Mouse (Mus musculus) MEL (cell line): ENCODE results near the gene Fxn. TPM values are rescaled to one million over a fixed set of nuclear protein-coding genes. Genes with fewer than 3 reads are reported as not detected.
A peak's percentile ranks its signal among the peaks of the same experiment; 100 is the strongest.

ENCODE experiments used
- DNase-seq: peaks from one replicate; pipeline ENCODE4 v3.0.0; 2011; ENCODE audit warnings: low read depth, low spot score
- H3K27ac ChIP-seq: 2 replicates; pipeline ENCODE4 v1.5.1; 2012; ENCODE audit warnings: low read depth, mild to moderate bottlenecking, control low read depth, low read length, moderate library complexity; ENCODE audit not compliant: control insufficient read depth
- H3K27me3 ChIP-seq, 2 experiments: fragments of 150-350 bp in 1 of 2; sonication (generic) in 1 of 2; 2 replicates each; pipeline ENCODE4 v1.6.1; 2012; ENCODE audit warnings: low read length in 2 of 2, mild to moderate bottlenecking in 2 of 2, improper control_type of control experiment in 1 of 2, moderate library complexity in 1 of 2; ENCODE audit not compliant: insufficient read depth in 2 of 2, control insufficient read depth in 1 of 2
- H3K36me3 ChIP-seq, 2 experiments: 2 replicates each; pipeline ENCODE4 v1.6.1; 2012 to 2014; ENCODE audit warnings: low read length in 2 of 2, improper control_type of control experiment in 1 of 2, inconsistent platforms in 1 of 2, mild to moderate bottlenecking in 1 of 2; ENCODE audit not compliant: insufficient read depth in 2 of 2, control insufficient read depth in 1 of 2
- H3K4me1 ChIP-seq, 2 experiments: fragments of 150-350 bp in 1 of 2; sonication (generic) in 1 of 2; 2 replicates each; pipeline ENCODE4 v1.6.1; 2012; ENCODE audit warnings: low read length in 2 of 2, improper control_type of control experiment in 1 of 2, mild to moderate bottlenecking in 1 of 2; ENCODE audit not compliant: insufficient read depth in 2 of 2, control insufficient read depth in 1 of 2
- H3K4me3 ChIP-seq, 2 experiments: fragments of 150-350 bp in 1 of 2; sonication (generic) in 1 of 2; 2 replicates each; pipeline ENCODE4 v1.5.1; 2012; ENCODE audit warnings: low read depth in 2 of 2, low read length in 2 of 2, mild to moderate bottlenecking in 2 of 2, moderate library complexity in 2 of 2, control low read depth in 1 of 2, improper control_type of control experiment in 1 of 2; ENCODE audit not compliant: control insufficient read depth in 1 of 2, insufficient read depth in 1 of 2
- H3K79me2 ChIP-seq: 2 replicates; pipeline ENCODE4 v1.6.1; 2012; ENCODE audit warnings: mild to moderate bottlenecking, low read length, moderate library complexity; ENCODE audit not compliant: control insufficient read depth, poor library complexity, insufficient read depth
- H3K9ac ChIP-seq: 2 replicates; pipeline ENCODE4 v1.6.1; 2012; ENCODE audit warnings: low read depth, mild to moderate bottlenecking, control low read depth, low read length, moderate library complexity; ENCODE audit not compliant: control insufficient read depth, poor library complexity, severe bottlenecking
- H3K9me3 ChIP-seq: fragments of 150-350 bp; sonication (generic); replicated peaks from 2 replicates; pipeline ENCODE4 v1.6.1; 2012; ENCODE audit warnings: mild to moderate bottlenecking, low read length, improper control_type of control experiment, moderate library complexity; ENCODE audit not compliant: insufficient read depth
- CHD2 ChIP-seq: IDR thresholded peaks from 2 replicates; pipeline ENCODE4 v1.6.1; 2011; ENCODE audit warnings: low read length, improper control_type of control experiment
- CTCF ChIP-seq, 3 experiments: IDR thresholded peaks in 2 of 3; conservative IDR thresholded peaks in 1 of 3; 2 replicates each; pipeline ENCODE4 v1.5.1; 2011 to 2012; ENCODE audit warnings: low read length in 3 of 3, low read depth in 2 of 3, mild to moderate bottlenecking in 2 of 3, improper control_type of control experiment in 1 of 3, inconsistent platforms in 1 of 3, mixed read lengths in 1 of 3, moderate library complexity in 1 of 3; ENCODE audit not compliant: control insufficient read depth in 1 of 3, insufficient read depth in 1 of 3, poor library complexity in 1 of 3, severe bottlenecking in 1 of 3
- ELF1 ChIP-seq: IDR thresholded peaks from 2 replicates; pipeline ENCODE4 v1.6.1; 2014; ENCODE audit warnings: low read depth, mild to moderate bottlenecking, inconsistent platforms, low read length, improper control_type of control experiment, moderate library complexity
- EP300 ChIP-seq, 2 experiments: IDR thresholded peaks; 2 replicates each; pipeline ENCODE4 v1.6.1; 2011; ENCODE audit warnings: improper control_type of control experiment in 2 of 2, low read length in 2 of 2, low read depth in 1 of 2, mild to moderate bottlenecking in 1 of 2
- ETS1 ChIP-seq: IDR thresholded peaks from 2 replicates; pipeline ENCODE4 v1.6.1; 2012; ENCODE audit warnings: low read depth, mild to moderate bottlenecking, inconsistent platforms, low read length, improper control_type of control experiment, moderate library complexity
- GATA1 ChIP-seq: IDR thresholded peaks from 2 replicates; pipeline ENCODE4 v1.6.1; 2011; ENCODE audit warnings: low read depth, low read length, improper control_type of control experiment
- JUND ChIP-seq: IDR thresholded peaks from 2 replicates; pipeline ENCODE4 v1.6.1; 2011; ENCODE audit warnings: low read depth, mild to moderate bottlenecking, improper control_type of control experiment, low read length
- KAT2A ChIP-seq: conservative IDR thresholded peaks from 2 replicates; pipeline ENCODE4 v1.6.1; 2012; ENCODE audit warnings: low read depth, low read length, improper control_type of control experiment, inconsistent platforms
- MAX ChIP-seq: IDR thresholded peaks from 2 replicates; pipeline ENCODE4 v1.6.1; 2011; ENCODE audit warnings: low read length, improper control_type of control experiment
- MEF2A ChIP-seq: IDR thresholded peaks from 2 replicates; pipeline ENCODE4 v1.6.1; 2014; ENCODE audit warnings: low read depth, mild to moderate bottlenecking, inconsistent platforms, low read length, improper control_type of control experiment; ENCODE audit not compliant: poor library complexity, insufficient replicate concordance, severe bottlenecking; ENCODE audit errors: extremely low read depth
- MXI1 ChIP-seq: IDR thresholded peaks from 2 replicates; pipeline ENCODE4 v1.6.1; 2011; ENCODE audit warnings: mild to moderate bottlenecking, low read depth, low read length, improper control_type of control experiment
- MYB ChIP-seq: IDR thresholded peaks from 2 replicates; pipeline ENCODE4 v1.6.1; 2011; ENCODE audit warnings: mild to moderate bottlenecking, low read depth, low read length, improper control_type of control experiment
- NELFE ChIP-seq: IDR thresholded peaks from 2 replicates; pipeline ENCODE4 v1.6.1; 2011; ENCODE audit warnings: low read depth, low read length, improper control_type of control experiment
- NRF1 ChIP-seq: IDR thresholded peaks from 2 replicates; pipeline ENCODE4 v1.6.1; 2014; ENCODE audit warnings: low read depth, mild to moderate bottlenecking, inconsistent platforms, low read length, improper control_type of control experiment, moderate library complexity; ENCODE audit not compliant: poor library complexity, insufficient read depth, severe bottlenecking
- POLR2A ChIP-seq, 2 experiments: IDR thresholded peaks; 2 replicates each; pipeline ENCODE4 v1.6.1; 2011 to 2012; ENCODE audit warnings: low read length in 2 of 2, mild to moderate bottlenecking in 2 of 2, control low read depth in 1 of 2, improper control_type of control experiment in 1 of 2, low read depth in 1 of 2, moderate library complexity in 1 of 2; ENCODE audit not compliant: control insufficient read depth in 1 of 2, insufficient read depth in 1 of 2, poor library complexity in 1 of 2
- POLR2AphosphoS2 ChIP-seq: IDR thresholded peaks from 2 replicates; pipeline ENCODE4 v1.6.1; 2011; ENCODE audit warnings: low read length, improper control_type of control experiment
- POLR2AphosphoS5 ChIP-seq: IDR thresholded peaks from 2 replicates; pipeline ENCODE4 v1.6.1; 2012; ENCODE audit warnings: low read depth, borderline replicate concordance, mild to moderate bottlenecking, inconsistent platforms, low read length, moderate library complexity, mixed read lengths
- RAD21 ChIP-seq: IDR thresholded peaks from 2 replicates; pipeline ENCODE4 v1.6.1; 2011; ENCODE audit warnings: mild to moderate bottlenecking, low read depth, low read length, improper control_type of control experiment
- SIN3A ChIP-seq: IDR thresholded peaks from 2 replicates; pipeline ENCODE4 v1.6.1; 2012; ENCODE audit warnings: low read length, improper control_type of control experiment, inconsistent platforms
- SMC3 ChIP-seq: IDR thresholded peaks from 2 replicates; pipeline ENCODE4 v1.6.1; 2011; ENCODE audit warnings: low read depth, low read length, improper control_type of control experiment
- TAL1 ChIP-seq: IDR thresholded peaks from 2 replicates; pipeline ENCODE4 v1.6.1; 2012; ENCODE audit warnings: mild to moderate bottlenecking, inconsistent platforms, low read length, moderate library complexity, mixed read lengths
- TBP ChIP-seq: IDR thresholded peaks from 2 replicates; pipeline ENCODE4 v1.8.0; 2011; ENCODE audit warnings: low read depth, low read length, improper control_type of control experiment
- UBTF ChIP-seq: IDR thresholded peaks from 2 replicates; pipeline ENCODE4 v1.6.1; 2012; ENCODE audit warnings: low read depth, mild to moderate bottlenecking, inconsistent platforms, low read length, improper control_type of control experiment, moderate library complexity, borderline replicate concordance; ENCODE audit not compliant: insufficient read depth
- USF1 ChIP-seq: IDR thresholded peaks from 2 replicates; pipeline ENCODE4 v1.6.1; 2014; ENCODE audit warnings: low read depth, mild to moderate bottlenecking, inconsistent platforms, low read length, improper control_type of control experiment, moderate library complexity
- USF2 ChIP-seq, 2 experiments: IDR thresholded peaks; 2 replicates each; pipeline ENCODE4 v1.6.1; 2011 to 2012; ENCODE audit warnings: improper control_type of control experiment in 2 of 2, low read length in 2 of 2, borderline replicate concordance in 1 of 2, inconsistent platforms in 1 of 2, low read depth in 1 of 2, mild to moderate bottlenecking in 1 of 2; ENCODE audit not compliant: insufficient read depth in 1 of 2
- ZMIZ1 ChIP-seq: IDR thresholded peaks from 2 replicates; pipeline ENCODE4 v1.6.1; 2012; ENCODE audit warnings: low read depth, mild to moderate bottlenecking, inconsistent platforms, low read length, improper control_type of control experiment, moderate library complexity
- polyA plus RNA-seq, 2 experiments: library from polyadenylated mRNA; stranded (reverse) in 1 of 2; unstranded in 1 of 2; fragments of >175 nt in 1 of 2; fragments of >200 nt in 1 of 2; gene quantifications; 2 replicates each; pipeline versions ENCODE4 v1.2.1 to v1.2.4; 2012; ENCODE audit warnings: low replicate concordance in 2 of 2, low read depth in 1 of 2; ENCODE audit not compliant: insufficient read length in 2 of 2, insufficient read depth in 1 of 2, missing spikeins in 1 of 2
- total RNA-seq: library from RNA; depleted of rRNA; stranded (reverse); fragments of 300-350 nt; gene quantifications from 2 replicates; pipeline ENCODE4 v1.2.3, GENCODE M21; 2012

Gene Fxn
- total and polyA plus RNA-seq, 3 experiments = 53.7 to 83.7 TPM; not detected in 1

GRCm38 (mm10) chr19:24258368-24258767 lies 22.0 kb downstream of the Fxn start (continued):
- TF ChIP-seq ELF1 = peak; percentile 44; the same call in 1 of the 2 replicates

DNA sequence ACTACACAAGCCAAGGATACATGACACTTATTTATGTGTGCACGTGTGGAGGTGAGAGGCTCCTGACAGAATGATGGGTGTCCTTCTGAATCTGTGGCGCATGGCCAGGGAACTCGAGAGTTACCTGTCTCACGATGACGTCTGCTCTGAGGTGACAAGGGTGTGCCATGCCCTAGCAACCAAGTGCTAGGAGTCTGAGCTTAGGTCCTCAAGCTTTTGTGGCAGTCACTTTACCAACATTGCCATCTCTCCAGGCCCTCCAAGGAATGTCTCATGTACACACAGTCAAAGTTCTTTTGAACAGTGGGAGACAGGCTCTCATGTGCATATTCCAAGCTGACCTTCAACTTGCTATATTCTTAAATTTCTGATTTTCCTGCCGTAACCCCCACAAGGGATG lies 22.4 kb downstream of the Fxn start:
- TF ChIP-seq MXI1 (no peak), TAL1 (no peak), ZMIZ1 (no peak), GATA1 (no peak), NELFE (no peak), POLR2AphosphoS2 (no peak), MAX (no peak), UBTF (no peak), MEF2A (no peak), ELF1 (no peak), NRF1 (no peak), CTCF (IDR thresholded peaks at IDR 0.05 in 2 of 3, conservative IDR thresholded peaks at IDR 0.05 in 1 of 3; ENCODE audit: control insufficient read depth in 1 of 3, insufficient read depth in 1 of 3, low read depth in 2 of 3, low read length in 3 of 3, poor library complexity in 1 of 3, severe bottlenecking in 1 of 3) (no peak), RAD21 (no peak), POLR2A (IDR thresholded peaks at IDR 0.05; ENCODE audit: control insufficient read depth in 1 of 2, insufficient read depth in 1 of 2, low read depth in 1 of 2, low read length in 2 of 2, poor library complexity in 1 of 2) (no peak), SMC3 (no peak), ETS1 (no peak), CHD2 (no peak), TBP (no peak)

DNA sequence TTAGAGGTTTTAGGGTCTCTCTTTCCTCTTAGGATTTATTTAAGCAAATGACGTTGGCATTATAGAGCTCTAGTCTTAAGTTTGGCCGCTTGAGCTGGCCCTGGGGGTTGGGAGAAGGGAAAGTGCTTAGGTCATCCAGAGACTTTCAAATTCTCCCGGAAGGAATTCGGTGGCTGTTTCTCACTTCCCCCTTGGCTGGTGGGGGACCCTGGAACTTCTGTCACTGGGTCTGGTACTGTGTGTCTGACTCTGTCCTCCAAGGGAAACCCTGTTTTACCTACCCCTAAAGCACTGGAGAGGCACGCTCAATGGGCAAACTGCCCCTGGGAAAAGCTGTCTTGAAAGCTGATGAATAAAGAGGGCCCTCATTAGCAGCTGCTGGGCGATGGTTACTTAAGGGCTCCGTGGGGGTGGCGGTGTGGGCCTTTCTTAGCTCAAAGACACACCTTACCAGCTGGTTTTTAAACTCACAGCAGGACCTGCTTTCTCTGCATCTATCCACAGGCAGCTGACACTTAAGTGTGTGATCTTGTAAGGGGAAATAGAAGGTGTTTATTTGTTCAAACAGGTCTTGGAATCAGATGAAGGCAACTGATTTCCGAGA lies 26.6 kb downstream of the Fxn start:
- no peak overlapping the region for H3K27ac ChIP-seq
- no peak overlapping the region for H3K4me3 ChIP-seq
- peaks cover 0 to 9% of the 10 kb centered on the region in 2 experiments; a peak in 2 of 4 replicates for H3K36me3 ChIP-seq
- H3K27me3 ChIP-seq = no peaks in the 10 kb centered on the region
- no peaks in the 10 kb centered on the region for H3K9me3 ChIP-seq
- H3K4me1 ChIP-seq = peaks cover 1 to 11% of the 10 kb centered on the region in 2 experiments; a peak in 3 of 4 replicates
- no peak for DNase-seq
- no peaks in the 10 kb centered on the region for H3K79me2 ChIP-seq
- TF ChIP-seq MYB = no peak
- TF ChIP-seq USF1 = no peak
- no peak for TF ChIP-seq CTCF (IDR thresholded peaks at IDR 0.05 in 2 of 3, conservative IDR thresholded peaks at IDR 0.05 in 1 of 3; ENCODE audit: control insufficient read depth in 1 of 3, insufficient read depth in 1 of 3, low read depth in 2 of 3, low read length in 3 of 3, poor library complexity in 1 of 3, severe bottlenecking in 1 of 3)
- TF ChIP-seq USF2 (IDR thresholded peaks at IDR 0.05; ENCODE audit: borderline replicate concordance in 1 of 2, insufficient read depth in 1 of 2, low read depth in 1 of 2, low read length in 2 of 2) = no peak
- TF ChIP-seq KAT2A = no peak
- no peak for TF ChIP-seq ELF1
- TF ChIP-seq POLR2AphosphoS5 = no peak
- no peak for TF ChIP-seq POLR2AphosphoS2
- no peak for TF ChIP-seq EP300 (IDR thresholded peaks at IDR 0.05; ENCODE audit: low read depth in 1 of 2, low read length in 2 of 2)
- TF ChIP-seq SIN3A = no peak
- TF ChIP-seq JUND = no peak
- TF ChIP-seq MAX = no peak
- no peak overlapping the region for H3K9ac ChIP-seq

More for the DNA sequence above, 22.4 kb downstream of the Fxn start:
- Histone ChIP-seq H3K79me2 (no peaks in the 10 kb centered on the region), H3K4me3 (no peak overlapping the region), H3K36me3 (peaks cover 0 to 15% of the 10 kb centered on the region in 2 experiments; a peak in 2 of 4 replicates), H3K9me3 (no peaks in the 10 kb centered on the region), H3K27ac (peak overlapping the region; percentile 66; the same call in 1 of the 2 replicates), H3K27me3 (no peaks in the 10 kb centered on the region), H3K9ac (no peak overlapping the region; the same call in 1 of the 2 replicates), H3K4me1 (peaks cover 4 to 15% of the 10 kb centered on the region in 2 experiments; a peak in 3 of 4 replicates)
- DNase-seq = no peak
